Mouse (Mus musculus): ENCODE measurements around the gene Efna5.

DNA sequence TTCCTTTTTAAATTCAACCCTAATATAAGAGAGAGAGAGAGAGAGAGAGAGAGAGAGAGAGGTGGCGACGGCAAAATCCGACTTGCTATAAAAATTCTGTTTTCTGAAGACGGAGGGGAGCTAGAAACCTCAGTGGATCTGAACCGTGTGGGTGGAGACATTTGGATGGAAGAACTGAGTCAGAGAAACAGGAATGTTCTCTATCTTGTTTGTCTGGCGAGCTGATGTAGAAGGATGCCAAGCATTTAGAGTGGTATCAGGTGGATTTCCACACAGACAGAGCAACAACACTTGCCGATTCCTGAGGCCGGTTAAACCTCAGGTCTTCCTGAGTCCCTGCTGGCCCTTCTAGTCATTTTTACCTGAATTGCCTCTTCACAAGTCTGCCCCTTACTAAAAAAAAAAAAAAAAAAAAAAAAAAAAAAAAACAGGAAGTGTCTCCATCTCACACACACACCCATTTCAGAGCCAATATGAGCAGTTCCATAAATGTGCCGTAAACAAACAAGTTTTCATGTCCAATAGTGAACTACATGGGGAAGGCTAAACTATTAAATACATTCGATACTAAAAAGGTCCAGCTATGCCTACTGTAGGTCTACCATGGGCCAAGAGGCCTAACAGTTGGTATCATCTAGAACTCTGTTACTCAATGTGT, 231.7 kb downstream of the Efna5 start:
- TF ChIP-seq ZNF384 (IDR thresholded peaks at IDR 0.05; ENCODE audit: low read depth, low read length) (no peak), POLR2A (IDR thresholded peaks at IDR 0.05; ENCODE audit: low read depth, low read length) (no peak), CTCF (conservative IDR thresholded peaks at IDR 0.05 in 1 of 2, IDR thresholded peaks at IDR 0.05 in 1 of 2; ENCODE audit: low read depth in 2 of 2, low read length in 2 of 2) (no peak), MEF2A (IDR thresholded peaks at IDR 0.05; ENCODE audit: borderline replicate concordance, low read depth, low read length) (no peak)

Measured in CH12.LX (cell line).